In genomic region chr7:45833148-45833790, GRCm38 (mm10) we compare ENCODE assay signal across 8 mouse cellular contexts. TPM values are rescaled to one million over a fixed set of nuclear protein-coding genes. Genes with fewer than 3 reads are reported as not detected.
DNase-seq lines count a peak whose midpoint lies in the region; ATAC-seq and TF ChIP-seq lines count a peak whose summit lies in the region.

No protein-coding gene starts in this region.

- intact Hi-C loops in heart, postnatal 14 days (cut with DNase I) = no loop called here
- intact Hi-C loops in left cerebral cortex, postnatal 4 days (cut with DNase I) = no loop called here

- DNase-seq in heart, embryonic 10.5 days (ENCODE audit: low spot score) = no peak
- DNase-seq in heart, postnatal 14 days = no peak
- peak; percentile 44 for DNase-seq in CD4-positive helper T cell, adult 2 months (ENCODE audit: low read depth, low spot score)
- DNase-seq in limb, embryonic 14.5 days (ENCODE audit: low spot score) = no peak
- no peak for DNase-seq in left cerebral cortex, postnatal 4 days
- no peak for DNase-seq in layer of hippocampus, postnatal 14 days (ENCODE audit: low spot score in 2 of 2)

- peak overlapping the region; percentile 50 for H3K4me2 ChIP-seq in forebrain, embryonic 13.5 days
- peak overlapping the region; percentile 56 for H3K4me2 ChIP-seq in limb, embryonic 14.5 days (replicated peaks; ENCODE audit: low read depth, low read length, severe bottlenecking)
- peak overlapping the region; percentile 52 for H3K4me2 ChIP-seq in stomach, embryonic 14.5 days (replicated peaks; ENCODE audit: low read depth, low read length)

- no peaks in the 10 kb centered on the region for H3K9me3 ChIP-seq in heart, embryonic 10.5 days
- no peaks in the 10 kb centered on the region for H3K9me3 ChIP-seq in forebrain, embryonic 13.5 days (replicated peaks)
- no peaks in the 10 kb centered on the region for H3K9me3 ChIP-seq in limb, embryonic 14.5 days (ENCODE audit: control insufficient read depth, low read length)
- no peaks in the 10 kb centered on the region for H3K9me3 ChIP-seq in stomach, embryonic 14.5 days (ENCODE audit: control insufficient read depth, low read depth, low read length)

- no peak overlapping the region; the same call in 1 of the 2 replicates for H3K9ac ChIP-seq in forebrain, embryonic 13.5 days
- peak overlapping the region; percentile 43 for H3K9ac ChIP-seq in limb, embryonic 14.5 days (ENCODE audit: low read depth, low read length, severe bottlenecking)
- H3K9ac ChIP-seq in stomach, embryonic 14.5 days (replicated peaks; ENCODE audit: low read depth, low read length) = peak overlapping the region; percentile 14; the same call in 1 of the 2 replicates

- peak overlapping the region; percentile 62 for H3K27ac ChIP-seq in heart, embryonic 10.5 days
- no peak overlapping the region for H3K27ac ChIP-seq in forebrain, embryonic 13.5 days
- no peak overlapping the region for H3K27ac ChIP-seq in limb, embryonic 14.5 days (replicated peaks; ENCODE audit: low read depth, low read length)
- no peak overlapping the region for H3K27ac ChIP-seq in stomach, embryonic 14.5 days (ENCODE audit: low read length)

- H3K36me3 ChIP-seq in heart, embryonic 10.5 days = peaks cover 11% of the 10 kb centered on the region
- H3K36me3 ChIP-seq in forebrain, embryonic 13.5 days (ENCODE audit: poor library complexity, severe bottlenecking) = peaks cover 15% of the 10 kb centered on the region
- peaks cover 13% of the 10 kb centered on the region for H3K36me3 ChIP-seq in limb, embryonic 14.5 days (ENCODE audit: control insufficient read depth, insufficient read depth, low read length)
- peaks cover 13% of the 10 kb centered on the region; the same call in 1 of the 2 replicates for H3K36me3 ChIP-seq in stomach, embryonic 14.5 days (ENCODE audit: control insufficient read depth, insufficient read depth, low read length)

- TF ChIP-seq POLR2A in limb, embryonic 14.5 days (IDR thresholded peaks at IDR 0.05; ENCODE audit: borderline replicate concordance, extremely low read depth, insufficient read depth, insufficient read length) = no peak

- peaks cover 32% of the 10 kb centered on the region for H3K4me1 ChIP-seq in heart, embryonic 10.5 days
- peaks cover 29% of the 10 kb centered on the region for H3K4me1 ChIP-seq in forebrain, embryonic 13.5 days
- 0 out of 2 replicates have a peak, but pooled peaks cover 5% of the 10 kb centered on the region for H3K4me1 ChIP-seq in limb, embryonic 14.5 days (ENCODE audit: control insufficient read depth, insufficient read depth, low read length)
- H3K4me1 ChIP-seq in stomach, embryonic 14.5 days (ENCODE audit: control insufficient read depth, insufficient read depth, low read length) = peaks cover 17% of the 10 kb centered on the region

- H3K27me3 ChIP-seq in heart, embryonic 10.5 days (ENCODE audit: insufficient read depth, poor library complexity, severe bottlenecking) = peaks cover 69% of the 10 kb centered on the region
- peaks cover 56% of the 10 kb centered on the region for H3K27me3 ChIP-seq in forebrain, embryonic 13.5 days
- peaks cover 46% of the 10 kb centered on the region for H3K27me3 ChIP-seq in limb, embryonic 14.5 days (ENCODE audit: control insufficient read depth, insufficient read depth, low read length)
- H3K27me3 ChIP-seq in stomach, embryonic 14.5 days (ENCODE audit: control insufficient read depth, insufficient read depth, low read length) = peaks cover 28% of the 10 kb centered on the region

- WGBS in heart, embryonic 10.5 days = 1% methylated on average over 86 of the region's 86 CpGs
- under 1% methylated on average over 79 of the region's 86 CpGs for WGBS in forebrain, embryonic 13.5 days
- 0% methylated on average over 44 of the region's 86 CpGs for WGBS in limb, embryonic 14.5 days
- under 1% methylated on average over 68 of the region's 86 CpGs for WGBS in stomach, embryonic 14.5 days

- H3K4me3 ChIP-seq in heart, embryonic 10.5 days = peak overlapping the region; percentile 60
- peak overlapping the region; percentile 34 for H3K4me3 ChIP-seq in forebrain, embryonic 13.5 days
- peak overlapping the region; percentile 44 for H3K4me3 ChIP-seq in limb, embryonic 14.5 days (replicated peaks; ENCODE audit: low read length)
- H3K4me3 ChIP-seq in stomach, embryonic 14.5 days (ENCODE audit: low read depth, low read length) = peak overlapping the region; percentile 39

- no peak for ATAC-seq in forebrain, embryonic 13.5 days
- ATAC-seq in limb, embryonic 14.5 days (ENCODE audit: low FRiP score, low read depth) = no peak
- no peak for ATAC-seq in stomach, embryonic 14.5 days (ENCODE audit: insufficient number of reproducible peaks, insufficient read depth, low FRiP score, low read depth)

RNA-seq across cellular contexts. Expression of gene Grwd1, which starts 2.5 kb away (rescaled TPM):
- polyA plus RNA-seq in heart, embryonic 10.5 days (2016; fragmentation: Nextera tagmentation; extraction: Ambion mirVana) = 69.8 and 97.9 TPM in 2 replicates
- total RNA-seq in heart, postnatal 14 days (2021) = 10 to 100 TPM in 1 of 2 experiments, 1 to 10 TPM in 1; 8.6 to 12.5 TPM
- polyA plus RNA-seq in forebrain, embryonic 13.5 days (2015; fragmentation: Nextera tagmentation; extraction: Ambion mirVana) = 49.2 and 53.6 TPM in 2 replicates
- polyA plus RNA-seq in limb, embryonic 14.5 days (2012; rRNA removed) = 33.7 and 38.7 TPM in 2 replicates
- polyA plus RNA-seq in limb, embryonic 14.5 days (2014; fragmentation: Nextera tagmentation; extraction: Ambion mirVana) = 62.4 and 62.9 TPM in 2 replicates
- polyA plus RNA-seq in stomach, embryonic 14.5 days (2014; fragmentation: Nextera tagmentation; extraction: Ambion mirVana) = 62.7 and 69.6 TPM in 2 replicates
- 10 to 100 TPM; 31.8 to 35.5 TPM for total RNA-seq in left cerebral cortex, postnatal 4 days (2021)
- 10 to 100 TPM; 21.2 to 21.9 TPM for total RNA-seq in layer of hippocampus, postnatal 14 days (2021)

RNA-seq across cellular contexts. Expression of gene Kcnj14, which starts 8.7 kb away (rescaled TPM):
- 0.90 and 1.4 TPM in 2 replicates for polyA plus RNA-seq in heart, embryonic 10.5 days (2016; fragmentation: Nextera tagmentation; extraction: Ambion mirVana)
- under 1 TPM; 0.74 to 1.00 TPM for total RNA-seq in heart, postnatal 14 days (2021)
- 0.45 and 0.49 TPM in 2 replicates for polyA plus RNA-seq in forebrain, embryonic 13.5 days (2015; fragmentation: Nextera tagmentation; extraction: Ambion mirVana)
- 1.7 and 3.5 TPM in 2 replicates for polyA plus RNA-seq in limb, embryonic 14.5 days (2012; rRNA removed)
- 1.1 and 1.4 TPM in 2 replicates for polyA plus RNA-seq in limb, embryonic 14.5 days (2014; fragmentation: Nextera tagmentation; extraction: Ambion mirVana)
- polyA plus RNA-seq in stomach, embryonic 14.5 days (2014; fragmentation: Nextera tagmentation; extraction: Ambion mirVana) = 1.3 and 1.4 TPM in 2 replicates
- total RNA-seq in left cerebral cortex, postnatal 4 days (2021) = 1 to 10 TPM; 1.6 to 2.1 TPM
- 1 to 10 TPM; 1.6 to 2.1 TPM for total RNA-seq in layer of hippocampus, postnatal 14 days (2021)

RNA-seq across cellular contexts. Expression of gene Cyth2, which starts 18.9 kb away (rescaled TPM):
- polyA plus RNA-seq in heart, embryonic 10.5 days (2016; fragmentation: Nextera tagmentation; extraction: Ambion mirVana) = 99.1 and 124 TPM in 2 replicates
- total RNA-seq in heart, postnatal 14 days (2021) = 10 to 100 TPM; 73.9 to 77.1 TPM
- 314 and 335 TPM in 2 replicates for polyA plus RNA-seq in forebrain, embryonic 13.5 days (2015; fragmentation: Nextera tagmentation; extraction: Ambion mirVana)
- polyA plus RNA-seq in limb, embryonic 14.5 days (2012; rRNA removed) = 100 and 105 TPM in 2 replicates
- 91.7 and 113 TPM in 2 replicates for polyA plus RNA-seq in limb, embryonic 14.5 days (2014; fragmentation: Nextera tagmentation; extraction: Ambion mirVana)
- polyA plus RNA-seq in stomach, embryonic 14.5 days (2014; fragmentation: Nextera tagmentation; extraction: Ambion mirVana) = 89.3 and 92.6 TPM in 2 replicates
- 100 to 1,000 TPM; 249 TPM for total RNA-seq in left cerebral cortex, postnatal 4 days (2021)
- 100 to 1,000 TPM; 174 to 179 TPM for total RNA-seq in layer of hippocampus, postnatal 14 days (2021)

RNA-seq across cellular contexts. Expression of gene Kdelr1, which starts 39.3 kb away (rescaled TPM):
- polyA plus RNA-seq in heart, embryonic 10.5 days (2016; fragmentation: Nextera tagmentation; extraction: Ambion mirVana) = 44.1 and 57.5 TPM in 2 replicates
- total RNA-seq in heart, postnatal 14 days (2021) = 100 to 1,000 TPM; 103 to 109 TPM
- polyA plus RNA-seq in forebrain, embryonic 13.5 days (2015; fragmentation: Nextera tagmentation; extraction: Ambion mirVana) = 31.6 and 33.9 TPM in 2 replicates
- 374 and 521 TPM in 2 replicates for polyA plus RNA-seq in limb, embryonic 14.5 days (2012; rRNA removed)
- polyA plus RNA-seq in limb, embryonic 14.5 days (2014; fragmentation: Nextera tagmentation; extraction: Ambion mirVana) = 140 and 163 TPM in 2 replicates
- polyA plus RNA-seq in stomach, embryonic 14.5 days (2014; fragmentation: Nextera tagmentation; extraction: Ambion mirVana) = 150 and 157 TPM in 2 replicates
- total RNA-seq in left cerebral cortex, postnatal 4 days (2021) = 100 to 1,000 TPM in 1 of 2 experiments, 10 to 100 TPM in 1; 98.9 to 109 TPM
- 10 to 100 TPM; 87.5 to 91.6 TPM for total RNA-seq in layer of hippocampus, postnatal 14 days (2021)

RNA-seq across cellular contexts. Expression of gene Grin2d, which starts 44.9 kb away (rescaled TPM):
- polyA plus RNA-seq in heart, embryonic 10.5 days (2016; fragmentation: Nextera tagmentation; extraction: Ambion mirVana) = 0.10 and 0.18 TPM in 2 replicates
- total RNA-seq in heart, postnatal 14 days (2021) = under 1 TPM; 0.34 to 0.41 TPM
- 0.48 TPM in 2 replicates for polyA plus RNA-seq in forebrain, embryonic 13.5 days (2015; fragmentation: Nextera tagmentation; extraction: Ambion mirVana)
- 4.9 and 7.4 TPM in 2 replicates for polyA plus RNA-seq in limb, embryonic 14.5 days (2012; rRNA removed)
- polyA plus RNA-seq in limb, embryonic 14.5 days (2014; fragmentation: Nextera tagmentation; extraction: Ambion mirVana) = 0.59 and 0.61 TPM in 2 replicates
- 0.29 and 0.48 TPM in 2 replicates for polyA plus RNA-seq in stomach, embryonic 14.5 days (2014; fragmentation: Nextera tagmentation; extraction: Ambion mirVana)
- 10 to 100 TPM; 31.9 to 39.5 TPM for total RNA-seq in left cerebral cortex, postnatal 4 days (2021)
- total RNA-seq in layer of hippocampus, postnatal 14 days (2021) = 10 to 100 TPM; 19.7 to 20.4 TPM
